Mouse (Mus musculus) heart, embryonic 15.5 days (tissue): Measurements from ENCODE around the gene AW822073. TPM values are rescaled to one million over a fixed set of nuclear protein-coding genes. Genes with fewer than 3 reads are reported as not detected.

Source experiments
- polyA plus RNA-seq: library from polyadenylated mRNA; unstranded; fragments of >200 nt; fragmentation: Nextera tagmentation; extraction: Ambion mirVana; gene quantifications from 2 replicates; pipeline ENCODE4 v1.2.1, GENCODE M21; 2015

The AW822073 gene
- polyA plus RNA-seq, 1 experiment from 2014 or later, result not detected

Other genes with a start within 250 kb of the AW822073 start
- not detected in 2 replicates for gene Duxf3, start 7.7 kb upstream of the AW822073 start, polyA plus RNA-seq
- gene Gm4981, start 11.8 kb upstream of the AW822073 start, polyA plus RNA-seq, result not detected in 2 replicates
- 36.4 and 46.3 TPM in 2 replicates for gene Gcc2, start 30.6 kb upstream of the AW822073 start, polyA plus RNA-seq
- 168 and 183 TPM in 2 replicates for gene Lims1, start 98.5 kb upstream of the AW822073 start, polyA plus RNA-seq
- 14.9 and 15.5 TPM in 2 replicates for gene Ranbp2, start 222.0 kb upstream of the AW822073 start, polyA plus RNA-seq